Mouse (Mus musculus) layer of hippocampus, adult 9-10 months (tissue): ENCODE results near the gene Dennd2c.
"Not testable (repeated sequence)": the region's sequence is repeated elsewhere in the genome, so short reads cannot be mapped to it uniquely, and the experiment has no call there.

ENCODE experiments used
- DNase-seq: peaks from one replicate; pipeline ENCODE4 v3.0.0; 2022; ENCODE audit warnings: low spot score

Gene Dennd2c

DNA sequence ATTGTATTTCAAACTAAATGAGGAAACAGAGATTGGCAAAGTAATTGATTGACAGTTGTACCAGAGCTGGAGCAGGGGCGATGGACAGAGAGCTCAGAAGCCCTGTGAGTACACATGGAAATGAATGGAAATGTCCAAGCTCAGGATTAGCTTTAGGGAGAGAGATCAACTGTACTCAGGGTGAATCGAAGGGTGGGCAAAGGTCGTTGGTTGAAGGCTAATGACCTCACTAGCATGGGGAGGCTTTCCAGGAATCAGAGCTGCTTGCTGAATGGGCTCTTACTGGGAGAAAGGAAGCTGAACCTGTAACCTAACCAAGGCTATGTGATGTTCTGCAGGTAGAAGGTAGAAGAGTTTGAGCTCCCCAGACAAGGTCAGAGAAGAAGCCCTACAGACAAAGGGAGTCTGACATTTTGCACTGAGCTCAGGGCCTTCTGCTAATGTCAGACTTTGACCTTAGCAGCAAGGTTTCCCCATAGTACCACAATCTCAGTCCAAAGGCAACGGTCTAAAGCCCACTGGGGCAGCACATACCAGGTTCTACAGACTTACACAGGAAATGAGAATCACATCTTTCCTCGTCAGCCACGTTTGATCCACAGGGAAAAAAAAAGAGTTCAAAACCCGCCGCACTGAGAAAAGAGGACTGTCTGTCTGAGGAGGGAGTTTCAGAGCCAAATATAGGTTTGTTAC lies 112.3 kb downstream of the Dennd2c start:
- no peak for DNase-seq

DNA sequence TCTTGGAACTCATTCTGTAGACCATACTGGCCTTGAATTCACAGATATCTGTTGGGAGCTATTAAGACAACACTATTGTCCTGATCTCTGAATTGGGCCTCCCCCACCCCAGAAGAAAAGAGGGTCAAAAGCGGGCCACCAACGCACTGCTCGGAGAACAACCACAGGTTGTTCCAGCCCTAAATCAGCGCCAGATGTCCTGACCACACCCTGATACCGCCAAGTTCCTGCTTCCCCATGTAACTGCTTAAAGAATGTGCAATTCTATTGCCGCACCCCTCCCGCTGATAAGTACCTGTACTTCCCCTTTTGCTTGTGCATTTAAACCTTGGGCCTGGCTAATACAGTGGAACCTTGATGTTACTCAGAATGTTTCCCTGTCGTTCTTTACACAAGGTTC lies 113.0 kb downstream of the Dennd2c start:
- DNase-seq: not testable (repeated sequence)
